Mouse (Mus musculus) stomach, embryonic 16.5 days (tissue): ENCODE data around the gene Trcg1. TPM values are rescaled to one million over a fixed set of nuclear protein-coding genes. Genes with fewer than 3 reads are reported as not detected.
"Not testable (repeated sequence)": the region's sequence is repeated elsewhere in the genome, so short reads cannot be mapped to it uniquely, and the experiment has no call there.

Experiments used
- ATAC-seq: fragments of 200-750 bp; cut with Nextera tagmentation; 2 replicates; pipeline ENCODE4 v1.8.0; 2017; ENCODE audit warnings: moderate number of reproducible peaks, moderate TSS enrichment; ENCODE audit not compliant: insufficient read depth, low FRiP score
- H3K27ac ChIP-seq: fragments of 300-500 bp; sonication (generic); 2 replicates; pipeline ENCODE4 v1.5.1; 2014; ENCODE audit warnings: low read length
- H3K27me3 ChIP-seq: fragments of 300-500 bp; sonication (generic); 2 replicates; pipeline ENCODE4 v1.6.1; 2014; ENCODE audit warnings: low read length, control low read depth, mixed read lengths; ENCODE audit not compliant: control insufficient read depth, insufficient read depth
- H3K36me3 ChIP-seq: fragments of 300-500 bp; sonication (generic); 2 replicates; pipeline ENCODE4 v1.6.1; 2014; ENCODE audit warnings: low read length; ENCODE audit not compliant: control insufficient read depth, insufficient read depth
- H3K4me1 ChIP-seq: fragments of 300-500 bp; sonication (generic); 2 replicates; pipeline ENCODE4 v1.6.1; 2014; ENCODE audit warnings: low read length, control low read depth, mixed read lengths; ENCODE audit not compliant: control insufficient read depth, insufficient read depth
- H3K4me2 ChIP-seq: fragments of 300-500 bp; sonication (generic); 2 replicates; pipeline ENCODE4 v1.6.1; 2014; ENCODE audit warnings: low read depth, low read length, mixed read lengths
- H3K4me3 ChIP-seq: fragments of 300-500 bp; sonication (generic); replicated peaks from 2 replicates; pipeline ENCODE4 v1.5.1; 2014; ENCODE audit warnings: mild to moderate bottlenecking, low read length
- H3K9ac ChIP-seq: fragments of 300-500 bp; sonication (generic); 2 replicates; pipeline ENCODE4 v1.6.1; 2014; ENCODE audit warnings: low read length
- H3K9me3 ChIP-seq: fragments of 300-500 bp; sonication (generic); replicated peaks from 2 replicates; pipeline ENCODE4 v1.6.1; 2016; ENCODE audit warnings: low read length, control low read depth; ENCODE audit not compliant: control insufficient read depth
- WGBS: fragments of 180-500 bp; shearing (Covaris S2); extraction: QIAGEN DNeasy Blood & Tissue Kit; methylation state at CpG from one replicate; pipeline ENCODE4 v1.1.7; 2014; 5-methylcytosine and 5-hydroxymethylcytosine counted together
- polyA plus RNA-seq: library from polyadenylated mRNA; unstranded; fragments of >200 nt; fragmentation: Nextera tagmentation; extraction: Ambion mirVana; gene quantifications from 2 replicates; pipeline ENCODE4 v1.2.1, GENCODE M21; 2015

Trcg1 gene
- polyA plus RNA-seq = 0.07 TPM in 1 of 2 replicates, not detected in the other

GRCm38 (mm10) chr9:57236256-57236655 is at the start of gene Trcg1:
Gene Trcg1 (plus strand): TSS chr9:57236556.
- Histone ChIP-seq H3K4me1 (no peaks in the 10 kb centered on the region), H3K27me3 (no peaks in the 10 kb centered on the region), H3K4me2 (no peak within 1 kb of the TSS), H3K9me3 (no peaks in the 10 kb centered on the region), H3K4me3 (no peak within 1 kb of the TSS), H3K9ac (no peak within 1 kb of the TSS), H3K36me3 (no peaks in the 10 kb centered on the region), H3K27ac (no peak within 1 kb of the TSS)
- no peak for ATAC-seq
- 88% methylated on average over 2 of the region's 2 CpGs for WGBS

- Histone ChIP-seq H3K27me3 (no peaks in the 10 kb centered on the region), H3K9me3 (no peaks in the 10 kb centered on the region), H3K4me3 (no peak overlapping the region), H3K9ac (no peak overlapping the region), H3K4me2 (no peak overlapping the region), H3K27ac (no peak overlapping the region), H3K36me3 (no peaks in the 10 kb centered on the region), H3K4me1 (no peaks in the 10 kb centered on the region)
- ATAC-seq = no peak
- WGBS = 42% methylated on average over 3 of the region's 3 CpGs
These were observed 39.6 kb upstream of the Trcg1 start for GRCm38 (mm10) chr9:57196708-57197107.

GRCm38 (mm10) chr9:57197414-57197813 is 38.9 kb upstream of the Trcg1 start:
- 66% methylated on average over 8 of the region's 8 CpGs for WGBS
- H3K9ac ChIP-seq = no peak overlapping the region
- H3K36me3 ChIP-seq = no peaks in the 10 kb centered on the region
- H3K4me2 ChIP-seq = no peak overlapping the region
- H3K27ac ChIP-seq = no peak overlapping the region
- no peaks in the 10 kb centered on the region for H3K4me1 ChIP-seq
- ATAC-seq = no peak
- H3K27me3 ChIP-seq = no peaks in the 10 kb centered on the region
- no peak overlapping the region for H3K4me3 ChIP-seq
- H3K9me3 ChIP-seq = no peaks in the 10 kb centered on the region

- Histone ChIP-seq H3K36me3 (no peaks in the 10 kb centered on the region), H3K4me1 (no peaks in the 10 kb centered on the region), H3K9me3 (no peaks in the 10 kb centered on the region), H3K9ac (no peak overlapping the region), H3K4me2 (no peak overlapping the region), H3K27me3 (no peaks in the 10 kb centered on the region), H3K4me3 (no peak overlapping the region), H3K27ac (no peak overlapping the region)
- no peak for ATAC-seq
- WGBS = 71% methylated on average over 7 of the region's 7 CpGs
These were observed 33.4 kb upstream of the Trcg1 start for GRCm38 (mm10) chr9:57202981-57203380.

- not testable (repeated sequence) for H3K9ac ChIP-seq, H3K4me3 ChIP-seq, ATAC-seq, H3K27ac ChIP-seq, H3K4me1 ChIP-seq, H3K36me3 ChIP-seq, H3K4me2 ChIP-seq, H3K27me3 ChIP-seq, H3K9me3 ChIP-seq
- 65% methylated on average over 13 of the region's 13 CpGs for WGBS
These were observed 32.8 kb upstream of the Trcg1 start for GRCm38 (mm10) chr9:57203571-57203970.

- no peak overlapping the region for H3K9ac ChIP-seq
- H3K36me3 ChIP-seq = no peaks in the 10 kb centered on the region
- no peak for ATAC-seq
- H3K4me2 ChIP-seq = no peak overlapping the region
- H3K27ac ChIP-seq = no peak overlapping the region
- no peaks in the 10 kb centered on the region for H3K4me1 ChIP-seq
- no peaks in the 10 kb centered on the region for H3K9me3 ChIP-seq
- 66% methylated on average over 2 of the region's 2 CpGs for WGBS
- H3K4me3 ChIP-seq = no peak overlapping the region
- no peaks in the 10 kb centered on the region for H3K27me3 ChIP-seq
These were observed 29.5 kb upstream of the Trcg1 start for GRCm38 (mm10) chr9:57206896-57207295.

- Histone ChIP-seq H3K9ac (no peak overlapping the region), H3K4me3 (no peak overlapping the region), H3K27ac (no peak overlapping the region), H3K4me2 (no peak overlapping the region), H3K4me1 (no peaks in the 10 kb centered on the region), H3K36me3 (no peaks in the 10 kb centered on the region), H3K9me3 (no peaks in the 10 kb centered on the region), H3K27me3 (no peaks in the 10 kb centered on the region)
- WGBS = 30% methylated on average over 3 of the region's 3 CpGs
- ATAC-seq = no peak
These were observed 27.0 kb upstream of the Trcg1 start for GRCm38 (mm10) chr9:57209316-57209715.

GRCm38 (mm10) chr9:57212448-57213222 is 23.7 kb upstream of the Trcg1 start:
- H3K27ac ChIP-seq = no peak overlapping the region
- 59% methylated on average over 9 of the region's 9 CpGs for WGBS
- ATAC-seq = no peak

GRCm38 (mm10) chr9:57214500-57214899 is 21.9 kb upstream of the Trcg1 start:
- H3K4me1 ChIP-seq = no peaks in the 10 kb centered on the region
- no peak for ATAC-seq
- H3K27me3 ChIP-seq = no peaks in the 10 kb centered on the region
- no peak overlapping the region for H3K9ac ChIP-seq
- no peaks in the 10 kb centered on the region for H3K9me3 ChIP-seq
- no peak overlapping the region for H3K27ac ChIP-seq
- 75% methylated on average over 6 of the region's 6 CpGs for WGBS
- H3K36me3 ChIP-seq = no peaks in the 10 kb centered on the region
- H3K4me2 ChIP-seq = no peak overlapping the region
- H3K4me3 ChIP-seq = no peak overlapping the region

More at GRCm38 (mm10) chr9:57212448-57213222, 23.7 kb upstream of the Trcg1 start:
- H3K9me3 ChIP-seq = no peaks in the 10 kb centered on the region
- H3K27me3 ChIP-seq = no peaks in the 10 kb centered on the region
- H3K9ac ChIP-seq = no peak overlapping the region
- H3K4me3 ChIP-seq = no peak overlapping the region
- H3K36me3 ChIP-seq = no peaks in the 10 kb centered on the region
- no peaks in the 10 kb centered on the region for H3K4me1 ChIP-seq
- no peak overlapping the region for H3K4me2 ChIP-seq
